In genomic region chr2:166887816-166888215, GRCm38 (mm10) we compare ENCODE assay signal across 12 mouse cellular contexts. TPM values are rescaled to one million over a fixed set of nuclear protein-coding genes. Genes with fewer than 3 reads are reported as not detected.
A peak's percentile ranks its signal among the peaks of the same experiment; 100 is the strongest.
DNase-seq lines count a peak whose midpoint lies in the region; ATAC-seq and TF ChIP-seq lines count a peak whose summit lies in the region.
"Had no signal": no experiment of that assay in that cellular context is flagged by ENCODE, and none has a peak within 500 bp of the region (broad histone marks: within the 10 kb centered on the region; RNA-seq: fewer than 3 reads in every experiment).

No protein-coding gene starts in this region.

- no peak for TF ChIP-seq POLR2A in kidney, adult 2 months (IDR thresholded peaks at IDR 0.05; ENCODE audit: low read depth, low read length)

- no peak overlapping the region for H3K9ac ChIP-seq in liver, postnatal 0 days (replicated peaks)
- H3K9ac ChIP-seq: hindbrain, embryonic 15.5 days; limb, embryonic 12.5 days had no signal

- no peak for DNase-seq in kidney, adult 2 months
- no peak for DNase-seq in kidney, adult 18-20 months
- peak; percentile 64 for DNase-seq in ZHBTc4 (ENCODE audit: low read depth, low spot score)
- peak; percentile 46 for DNase-seq in liver, postnatal 0 days
- no peak for DNase-seq in adrenal gland, adult 8-10 months
- no peak for DNase-seq in left cerebral cortex, postnatal 4 days
- no peak for DNase-seq in layer of hippocampus, postnatal 36 days
- DNase-seq: adrenal gland, postnatal 10 days had no signal

- no peaks in the 10 kb centered on the region for H3K79me2 ChIP-seq in C2C12 (ENCODE audit: control insufficient read depth, insufficient read depth)

- TF ChIP-seq EP300 in liver, postnatal 0 days (IDR thresholded peaks at IDR 0.05; ENCODE audit: low read depth), result no peak

- H3K79me3 ChIP-seq in C2C12 (ENCODE audit: low read depth), result no peaks in the 10 kb centered on the region

- no peak overlapping the region for H3K4me2 ChIP-seq in liver, postnatal 0 days (ENCODE audit: low read depth, low read length)
- H3K4me2 ChIP-seq: hindbrain, embryonic 15.5 days; limb, embryonic 12.5 days had no signal

- no peak overlapping the region for H3K27ac ChIP-seq in kidney, adult 2 months (ENCODE audit: insufficient read depth, low read depth, low read length)
- H3K27ac ChIP-seq in liver, postnatal 0 days (ENCODE audit: low read depth), result no peak overlapping the region
- H3K27ac ChIP-seq: hindbrain, embryonic 15.5 days; limb, embryonic 12.5 days had no signal

- intact Hi-C loops in left cerebral cortex, postnatal 4 days (cut with DNase I), result no loop called here

- no peaks in the 10 kb centered on the region for H3K27me3 ChIP-seq in kidney, adult 2 months (replicated peaks; ENCODE audit: control insufficient read depth, insufficient read depth, low read length)
- no peaks in the 10 kb centered on the region for H3K27me3 ChIP-seq in C2C12 (ENCODE audit: control insufficient read depth, insufficient read depth, insufficient read length)
- H3K27me3 ChIP-seq in liver, postnatal 0 days (ENCODE audit: insufficient read depth, low read length), result no peaks in the 10 kb centered on the region
- H3K27me3 ChIP-seq: hindbrain, embryonic 15.5 days; limb, embryonic 12.5 days had no signal

- H3K36me3 ChIP-seq in kidney, adult 2 months (ENCODE audit: control insufficient read depth, insufficient read depth, low read length), result peaks cover 3% of the 10 kb centered on the region
- H3K36me3 ChIP-seq in C2C12 (ENCODE audit: control insufficient read depth, insufficient read depth), result peaks cover 17% of the 10 kb centered on the region
- H3K36me3 ChIP-seq in liver, postnatal 0 days (replicated peaks; ENCODE audit: insufficient read depth, low read length), result peaks cover 47% of the 10 kb centered on the region

- no peak for ATAC-seq in liver, postnatal 0 days

- 59% methylated on average over 11 of the region's 11 CpGs for WGBS in kidney, adult 2 months
- WGBS in liver, postnatal 0 days (ENCODE audit: insufficient replicate concordance), result 56% methylated on average over 11 of the region's 11 CpGs

- H3ac ChIP-seq in C2C12 (ENCODE audit: control insufficient read depth, insufficient read length, low read depth), result no peak overlapping the region

- no peak overlapping the region for H3K4me3 ChIP-seq in kidney, adult 2 months (ENCODE audit: insufficient read depth, low read depth, low read length)
- H3K4me3 ChIP-seq in C2C12 (ENCODE audit: insufficient read depth, poor library complexity, severe bottlenecking), result no peak overlapping the region
- no peak overlapping the region for H3K4me3 ChIP-seq in liver, postnatal 0 days (ENCODE audit: low read depth, low read length)
- H3K4me3 ChIP-seq: erythroblast, embryonic 14.5 days; hindbrain, embryonic 15.5 days; limb, embryonic 12.5 days had no signal

- H3K4me1 ChIP-seq in kidney, adult 2 months (ENCODE audit: control insufficient read depth, insufficient read depth, low read length), result no peaks in the 10 kb centered on the region
- no peaks in the 10 kb centered on the region for H3K4me1 ChIP-seq in liver, postnatal 0 days (ENCODE audit: insufficient read depth)
- H3K4me1 ChIP-seq: hindbrain, embryonic 15.5 days; limb, embryonic 12.5 days had no signal

- TF ChIP-seq CTCF in kidney, adult 2 months (conservative IDR thresholded peaks at IDR 0.05; ENCODE audit: insufficient read depth, insufficient read length, low read depth, low read length), result peak; percentile 47
- TF ChIP-seq CTCF in C2C12 (IDR thresholded peaks at IDR 0.05; ENCODE audit: control insufficient read depth, insufficient read depth, insufficient read length), result peak; percentile 66
- TF ChIP-seq CTCF in liver, postnatal 0 days (IDR thresholded peaks at IDR 0.05; ENCODE audit: low read depth), result peak; percentile 49

- no peaks in the 10 kb centered on the region for H3K9me3 ChIP-seq in liver, postnatal 0 days (ENCODE audit: low read length)
- H3K9me3 ChIP-seq: hindbrain, embryonic 15.5 days; limb, embryonic 12.5 days had no signal

TF ChIP-seq in C2C12, 6 proteins besides CTCF, POLR2A, EP300 and RAD21:
- peak; percentile 31 for TF ChIP-seq MYOD1 (IDR thresholded peaks at IDR 0.05; ENCODE audit: control insufficient read depth, insufficient read length, low read depth)
- no peak for TF ChIP-seq USF1 (IDR thresholded peaks at IDR 0.05; ENCODE audit: low read depth)

RNA-seq across cellular contexts. Expression of gene Cse1l, which starts 18.0 kb away (rescaled TPM):
- 15.8 TPM in 2 replicates for polyA plus RNA-seq in kidney, adult 2 months (2012; rRNA removed)
- polyA plus RNA-seq in C2C12 (2012; fragmentation: generic; extraction: Trizol), result 41.5 TPM
- 19.0 and 23.3 TPM in 2 replicates for polyA plus RNA-seq in liver, postnatal 0 days (2015; fragmentation: Nextera tagmentation; extraction: Ambion mirVana)
- total RNA-seq in adrenal gland, adult 8-10 months (2022), result 10 to 100 TPM; 56.8 to 74.9 (median 72.1) TPM
- 10 to 100 TPM; 81.4 to 83.7 TPM for total RNA-seq in left cerebral cortex, postnatal 4 days (2021)
- 10 to 100 TPM; 53.1 to 54.8 TPM for total RNA-seq in layer of hippocampus, postnatal 36 days (2021)

Comparison
In these comparisons a context has a peak if more than half of its experiments do, and no peak if none do; other contexts are left out.
1. DNase-seq: peak in ZHBTc4 (single experiment) and liver, postnatal 0 days (single experiment); none in kidney, adult 2 months (single experiment), kidney, adult 18-20 months (single experiment), adrenal gland, adult 8-10 months (single experiment), left cerebral cortex, postnatal 4 days (single experiment) and layer of hippocampus, postnatal 36 days (0 of 2).
2. Peak in every context shown above with its lines, with median percentiles within 50 percentile points of each other: CTCF ChIP-seq.